Mouse (Mus musculus) heart, embryonic 16.5 days (tissue): ENCODE measurements around the gene Cacna1a. TPM values are rescaled to one million over a fixed set of nuclear protein-coding genes. Genes with fewer than 3 reads are reported as not detected.

ENCODE experiments used
- ATAC-seq: fragments of 200-750 bp; cut with Nextera tagmentation; replicated peaks from 2 replicates; pipeline ENCODE4 v1.8.0; 2017; ENCODE audit warnings: moderate number of reproducible peaks; ENCODE audit not compliant: insufficient read depth, low FRiP score; ENCODE audit errors: extremely low read depth
- H3K27ac ChIP-seq: fragments of 300-500 bp; sonication (generic); 2 replicates; pipeline ENCODE4 v1.5.1; 2014; ENCODE audit warnings: mild to moderate bottlenecking, low read length, control low read depth, moderate library complexity
- H3K27me3 ChIP-seq: fragments of 300-500 bp; sonication (generic); 2 replicates; pipeline ENCODE4 v1.6.1; 2014; ENCODE audit warnings: low read length, mixed read lengths; ENCODE audit not compliant: control insufficient read depth, insufficient read depth
- H3K36me3 ChIP-seq: fragments of 300-500 bp; sonication (generic); 2 replicates; pipeline ENCODE4 v1.6.1; 2014; ENCODE audit not compliant: control insufficient read depth, insufficient read depth
- H3K4me1 ChIP-seq: fragments of 300-500 bp; sonication (generic); 2 replicates; pipeline ENCODE4 v1.6.1; 2014; ENCODE audit warnings: low read length, mixed read lengths; ENCODE audit not compliant: control insufficient read depth, insufficient read depth
- H3K4me2 ChIP-seq: fragments of 300-500 bp; sonication (generic); 2 replicates; pipeline ENCODE4 v1.6.1; 2014; ENCODE audit warnings: low read depth, mild to moderate bottlenecking, control low read depth, low read length
- H3K4me3 ChIP-seq: fragments of 300-500 bp; sonication (generic); 2 replicates; pipeline ENCODE4 v1.5.1; 2014; ENCODE audit warnings: mild to moderate bottlenecking, control low read depth, low read length
- H3K9ac ChIP-seq: fragments of 300-500 bp; sonication (generic); 2 replicates; pipeline ENCODE4 v1.6.1; 2014; ENCODE audit warnings: low read length, control low read depth
- H3K9me3 ChIP-seq: fragments of 300-500 bp; sonication (generic); replicated peaks from 2 replicates; pipeline ENCODE4 v1.6.1; 2016; ENCODE audit warnings: low read length; ENCODE audit not compliant: control insufficient read depth
- WGBS: fragments of 180-500 bp; shearing (Covaris S2); extraction: QIAGEN DNeasy Blood & Tissue Kit; methylation state at CpG from one replicate; pipeline ENCODE4 v1.1.7; 2014; 5-methylcytosine and 5-hydroxymethylcytosine counted together
- polyA plus RNA-seq: library from polyadenylated mRNA; unstranded; fragments of >200 nt; fragmentation: Nextera tagmentation; extraction: Ambion mirVana; gene quantifications from 2 replicates; pipeline ENCODE4 v1.2.1, GENCODE M21; 2015

Gene Cacna1a
- polyA plus RNA-seq, 1 experiment from 2014 or later = 6.9 TPM

GRCm38 (mm10) chr8:84640010-84640588 lies 251.9 kb downstream of the Cacna1a start:
- Histone ChIP-seq H3K36me3 (no peaks in the 10 kb centered on the region), H3K9ac (peak overlapping the region; percentile 77), H3K4me3 (peak overlapping the region; percentile 68), H3K4me1 (peaks cover 15% of the 10 kb centered on the region), H3K27me3 (no peaks in the 10 kb centered on the region), H3K27ac (no peak overlapping the region; the same call in 1 of the 2 replicates), H3K9me3 (no peaks in the 10 kb centered on the region), H3K4me2 (peak overlapping the region; percentile 72)
- 31% methylated on average over 9 of the region's 9 CpGs for WGBS
- ATAC-seq = no peak

- no peak for ATAC-seq
- WGBS = 74% methylated on average over 7 of the region's 7 CpGs
- H3K4me3 ChIP-seq = no peak overlapping the region
- H3K4me2 ChIP-seq = no peak overlapping the region
- H3K27ac ChIP-seq = no peak overlapping the region
- H3K27me3 ChIP-seq = no peaks in the 10 kb centered on the region
- no peaks in the 10 kb centered on the region for H3K9me3 ChIP-seq
- peaks cover 10% of the 10 kb centered on the region; the same call in 1 of the 2 replicates for H3K4me1 ChIP-seq
- no peaks in the 10 kb centered on the region for H3K36me3 ChIP-seq
- no peak overlapping the region; the same call in 1 of the 2 replicates for H3K9ac ChIP-seq
Measured at GRCm38 (mm10) chr8:84640617-84641294, 252.5 kb downstream of the Cacna1a start.

- Histone ChIP-seq H3K27me3 (no peaks in the 10 kb centered on the region), H3K4me1 (peaks cover 3% of the 10 kb centered on the region; the same call in 1 of the 2 replicates), H3K9me3 (no peaks in the 10 kb centered on the region), H3K4me3 (no peak overlapping the region), H3K9ac (no peak overlapping the region), H3K36me3 (no peaks in the 10 kb centered on the region), H3K27ac (no peak overlapping the region), H3K4me2 (no peak overlapping the region)
- 55% methylated on average over 1 of the region's 1 CpGs for WGBS
- no peak for ATAC-seq
Measured at GRCm38 (mm10) chr8:84641578-84642361, 253.5 kb downstream of the Cacna1a start.

GRCm38 (mm10) chr8:84643019-84643418 lies 254.8 kb downstream of the Cacna1a start:
- no peak for ATAC-seq
- Histone ChIP-seq H3K36me3 (no peaks in the 10 kb centered on the region), H3K27ac (no peak overlapping the region), H3K9me3 (no peaks in the 10 kb centered on the region), H3K9ac (no peak overlapping the region), H3K4me1 (peaks cover 10% of the 10 kb centered on the region), H3K4me2 (no peak overlapping the region), H3K27me3 (no peaks in the 10 kb centered on the region), H3K4me3 (no peak overlapping the region)
- 66% methylated on average over 5 of the region's 5 CpGs for WGBS

GRCm38 (mm10) chr8:84646800-84647199 lies 258.6 kb downstream of the Cacna1a start:
- no peak overlapping the region for H3K4me3 ChIP-seq
- H3K4me1 ChIP-seq = peaks cover 7% of the 10 kb centered on the region
- peak overlapping the region; percentile 44; the same call in 1 of the 2 replicates for H3K4me2 ChIP-seq
- ATAC-seq = no peak
- H3K27me3 ChIP-seq = no peaks in the 10 kb centered on the region
- 55% methylated on average over 6 of the region's 6 CpGs for WGBS
- H3K36me3 ChIP-seq = no peaks in the 10 kb centered on the region
- no peaks in the 10 kb centered on the region for H3K9me3 ChIP-seq
- H3K27ac ChIP-seq = peak overlapping the region; percentile 19; the same call in 1 of the 2 replicates
- H3K9ac ChIP-seq = no peak overlapping the region

- WGBS = 4% methylated on average over 14 of the region's 14 CpGs
- Histone ChIP-seq H3K4me1 (peaks cover 7% of the 10 kb centered on the region), H3K36me3 (no peaks in the 10 kb centered on the region), H3K9ac (0 out of 2 replicates have a peak overlapping the region, but pooled peaks have one; percentile 11), H3K9me3 (no peaks in the 10 kb centered on the region), H3K27me3 (no peaks in the 10 kb centered on the region), H3K4me2 (peak overlapping the region; percentile 44), H3K4me3 (peak overlapping the region; percentile 2), H3K27ac (no peak overlapping the region; the same call in 1 of the 2 replicates)
- ATAC-seq = 0 out of 2 replicates have a peak, but pooled peaks have one; percentile 25
Measured at GRCm38 (mm10) chr8:84647461-84647901, 259.2 kb downstream of the Cacna1a start.

GRCm38 (mm10) chr8:84650213-84650612 lies 262.0 kb downstream of the Cacna1a start:
- no peak overlapping the region for H3K27ac ChIP-seq
- H3K4me2 ChIP-seq = no peak overlapping the region
- H3K4me1 ChIP-seq = peaks cover 15% of the 10 kb centered on the region
- no peak for ATAC-seq
- no peaks in the 10 kb centered on the region for H3K27me3 ChIP-seq
- H3K9me3 ChIP-seq = no peaks in the 10 kb centered on the region
- WGBS = 54% methylated on average over 3 of the region's 3 CpGs
- no peaks in the 10 kb centered on the region for H3K36me3 ChIP-seq
- H3K4me3 ChIP-seq = no peak overlapping the region
- H3K9ac ChIP-seq = no peak overlapping the region

- no peaks in the 10 kb centered on the region for H3K9me3 ChIP-seq
- no peak for ATAC-seq
- WGBS = 56% methylated on average over 9 of the region's 9 CpGs
- H3K27me3 ChIP-seq = no peaks in the 10 kb centered on the region
- H3K4me1 ChIP-seq = peaks cover 31% of the 10 kb centered on the region
- no peaks in the 10 kb centered on the region for H3K36me3 ChIP-seq
- no peak overlapping the region for H3K9ac ChIP-seq
- H3K4me3 ChIP-seq = no peak overlapping the region
- H3K27ac ChIP-seq = peak overlapping the region; percentile 51; the same call in 1 of the 2 replicates
- no peak overlapping the region for H3K4me2 ChIP-seq
Measured at GRCm38 (mm10) chr8:84653092-84653631, 264.9 kb downstream of the Cacna1a start.
